Mouse (Mus musculus) heart, adult 9 months (tissue): ENCODE measurements around the gene Kcnh4.

ENCODE experiments used
- DNase-seq, 2 experiments: peaks; one replicate each; pipeline ENCODE4 v3.0.0; 2022; ENCODE audit warnings: low spot score in 2 of 2

Gene Kcnh4

GRCm38 (mm10) chr11:100759611-100760233 lies at the start of gene Kcnh4:
TSS of gene Kcnh4 (minus strand) at chr11:100759942.
- DNase-seq: no peak

- DNase-seq: no peak
Observed at GRCm38 (mm10) chr11:100806380-100807305, 46.9 kb upstream of the Kcnh4 start.

- DNase-seq: peak; percentile 41 to 52
Observed at GRCm38 (mm10) chr11:100805535-100805934, 45.8 kb upstream of the Kcnh4 start.

GRCm38 (mm10) chr11:100804409-100804808 lies 44.7 kb upstream of the Kcnh4 start:
- no peak for DNase-seq

- no peak for DNase-seq
Observed at GRCm38 (mm10) chr11:100799426-100799825, 39.7 kb upstream of the Kcnh4 start.

GRCm38 (mm10) chr11:100796585-100796984 lies 36.8 kb upstream of the Kcnh4 start:
- no peak for DNase-seq

GRCm38 (mm10) chr11:100795386-100795785 lies 35.6 kb upstream of the Kcnh4 start:
- no peak for DNase-seq

- DNase-seq: peak; percentile 54 to 80
Observed at GRCm38 (mm10) chr11:100791457-100792049, 31.8 kb upstream of the Kcnh4 start.

- peak; percentile 72 to 77 for DNase-seq
Observed at GRCm38 (mm10) chr11:100790644-100791043, 30.9 kb upstream of the Kcnh4 start.

- no peak for DNase-seq
Observed at GRCm38 (mm10) chr11:100789702-100790101, 30.0 kb upstream of the Kcnh4 start.

- DNase-seq: no peak
Observed at GRCm38 (mm10) chr11:100785774-100786173, 26.0 kb upstream of the Kcnh4 start.

GRCm38 (mm10) chr11:100784286-100784685 lies 24.5 kb upstream of the Kcnh4 start:
- no peak for DNase-seq

- DNase-seq: no peak
Observed at GRCm38 (mm10) chr11:100782568-100782967, 22.8 kb upstream of the Kcnh4 start.

- no peak for DNase-seq
Observed at GRCm38 (mm10) chr11:100781763-100782475, 22.2 kb upstream of the Kcnh4 start.

GRCm38 (mm10) chr11:100780247-100780646 lies 20.5 kb upstream of the Kcnh4 start:
- DNase-seq: no peak

GRCm38 (mm10) chr11:100778069-100778468 lies 18.3 kb upstream of the Kcnh4 start:
- no peak for DNase-seq

- DNase-seq: no peak
Observed at GRCm38 (mm10) chr11:100775921-100776320, 16.2 kb upstream of the Kcnh4 start.

- no peak for DNase-seq
Observed at GRCm38 (mm10) chr11:100774261-100774660, 14.5 kb upstream of the Kcnh4 start.

GRCm38 (mm10) chr11:100770646-100771408 lies 11.1 kb upstream of the Kcnh4 start, which contains the start of gene Ghdc:
TSS of gene Ghdc (minus strand) at chr11:100770957.
- peak; percentile 81 to 89 for DNase-seq

GRCm38 (mm10) chr11:100769980-100770379 lies 10.2 kb upstream of the Kcnh4 start:
- no peak for DNase-seq

- DNase-seq: no peak
Observed at GRCm38 (mm10) chr11:100767871-100768270, 8.1 kb upstream of the Kcnh4 start.
